Mouse (Mus musculus) liver, embryonic 15.5 days (tissue): ENCODE measurements around the gene Kif26b. TPM values are rescaled to one million over a fixed set of nuclear protein-coding genes. Genes with fewer than 3 reads are reported as not detected.

Experiments
- ATAC-seq: fragments of 200-750 bp; cut with Nextera tagmentation; 2 replicates; pipeline ENCODE4 v1.8.0; 2017; ENCODE audit warnings: moderate number of reproducible peaks, mild to moderate bottlenecking, moderate library complexity; ENCODE audit not compliant: insufficient read depth
- H3K27ac ChIP-seq: fragments of 300-500 bp; sonication (generic); replicated peaks from 2 replicates; pipeline ENCODE4 v1.5.1; 2015; ENCODE audit warnings: mild to moderate bottlenecking, inconsistent platforms
- H3K27me3 ChIP-seq: fragments of 300-500 bp; sonication (generic); 2 replicates; pipeline ENCODE4 v1.6.1; 2015; ENCODE audit warnings: mild to moderate bottlenecking, inconsistent platforms
- H3K36me3 ChIP-seq: fragments of 300-500 bp; sonication (generic); replicated peaks from 2 replicates; pipeline ENCODE4 v1.6.1; 2015; ENCODE audit warnings: moderate library complexity, mild to moderate bottlenecking, inconsistent platforms
- H3K4me1 ChIP-seq: fragments of 300-500 bp; sonication (generic); replicated peaks from 2 replicates; pipeline ENCODE4 v1.6.1; 2015; ENCODE audit warnings: inconsistent platforms
- H3K4me2 ChIP-seq: fragments of 300-500 bp; sonication (generic); 2 replicates; pipeline ENCODE4 v1.6.1; 2015; ENCODE audit warnings: moderate library complexity, mild to moderate bottlenecking, inconsistent platforms
- H3K4me3 ChIP-seq: fragments of 300-500 bp; sonication (generic); replicated peaks from 2 replicates; pipeline ENCODE4 v1.5.1; 2015; ENCODE audit warnings: mild to moderate bottlenecking, inconsistent platforms
- H3K9ac ChIP-seq: fragments of 300-500 bp; sonication (generic); 2 replicates; pipeline ENCODE4 v1.6.1; 2015; ENCODE audit warnings: moderate library complexity, mild to moderate bottlenecking, inconsistent platforms
- H3K9me3 ChIP-seq: fragments of 300-500 bp; sonication (generic); replicated peaks from 2 replicates; pipeline ENCODE4 v1.6.1; 2016; ENCODE audit warnings: inconsistent platforms
- WGBS: fragments of 180-500 bp; shearing (Covaris S2); methylation state at CpG from one replicate; pipeline ENCODE4 v1.1.7; 2015; ENCODE audit warnings: mixed read lengths; ENCODE audit not compliant: insufficient replicate concordance; 5-methylcytosine and 5-hydroxymethylcytosine counted together
- polyA plus RNA-seq: library from polyadenylated mRNA; unstranded; fragments of >200 nt; fragmentation: Nextera tagmentation; extraction: Ambion mirVana; gene quantifications from 2 replicates; pipeline ENCODE4 v1.2.1, GENCODE M21; 2015

The Kif26b gene
- polyA plus RNA-seq, 1 experiment from 2014 or later: 0.06 TPM

- H3K4me1 ChIP-seq: no peaks in the 10 kb centered on the region
- H3K9me3 ChIP-seq: no peaks in the 10 kb centered on the region
- H3K4me3 ChIP-seq: no peak overlapping the region
- no peak overlapping the region for H3K27ac ChIP-seq
- no peak overlapping the region for H3K9ac ChIP-seq
- no peak overlapping the region for H3K4me2 ChIP-seq
- H3K36me3 ChIP-seq: no peaks in the 10 kb centered on the region
- no peak for ATAC-seq
- H3K27me3 ChIP-seq: no peaks in the 10 kb centered on the region
- WGBS: 74% methylated on average over 5 of the region's 5 CpGs
Observed at GRCm38 (mm10) chr1:178824871-178825270, 295.9 kb downstream of the Kif26b start.

GRCm38 (mm10) chr1:178827223-178827622 is 298.3 kb downstream of the Kif26b start:
- no peak overlapping the region for H3K4me3 ChIP-seq
- no peak for ATAC-seq
- H3K36me3 ChIP-seq: no peaks in the 10 kb centered on the region
- H3K27ac ChIP-seq: no peak overlapping the region
- 77% methylated on average over 3 of the region's 3 CpGs for WGBS
- H3K9ac ChIP-seq: no peak overlapping the region
- H3K9me3 ChIP-seq: no peaks in the 10 kb centered on the region
- H3K4me2 ChIP-seq: no peak overlapping the region
- H3K4me1 ChIP-seq: no peaks in the 10 kb centered on the region
- H3K27me3 ChIP-seq: no peaks in the 10 kb centered on the region

DNA sequence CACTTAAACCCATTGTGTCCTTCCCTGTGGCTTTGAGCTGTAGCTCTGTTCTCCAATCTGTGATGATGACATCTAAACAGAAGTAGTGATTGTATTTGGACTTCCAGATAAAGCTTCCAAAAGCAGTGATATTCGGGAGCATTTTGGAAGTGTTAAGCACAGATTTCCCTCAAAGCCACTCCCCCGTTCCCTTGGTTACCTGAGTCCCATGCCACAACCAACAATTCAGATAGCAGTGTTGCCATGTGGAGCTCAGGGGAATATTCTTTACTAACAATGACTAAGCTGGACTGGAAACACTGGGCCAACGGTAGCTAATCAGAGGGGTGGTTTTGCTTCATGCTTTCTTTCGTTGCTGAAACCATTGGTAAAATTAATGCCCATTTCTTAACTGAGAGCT is 300.5 kb downstream of the Kif26b start:
- Histone ChIP-seq H3K4me2 (no peak overlapping the region), H3K4me3 (no peak overlapping the region), H3K27ac (no peak overlapping the region), H3K9me3 (no peaks in the 10 kb centered on the region), H3K27me3 (no peaks in the 10 kb centered on the region), H3K9ac (no peak overlapping the region), H3K36me3 (no peaks in the 10 kb centered on the region), H3K4me1 (no peaks in the 10 kb centered on the region)
- ATAC-seq: no peak
- WGBS: 67% methylated on average over 4 of the region's 4 CpGs

- Histone ChIP-seq H3K9ac (no peak overlapping the region), H3K4me2 (no peak overlapping the region), H3K4me1 (no peaks in the 10 kb centered on the region), H3K4me3 (no peak overlapping the region), H3K36me3 (no peaks in the 10 kb centered on the region), H3K27ac (no peak overlapping the region), H3K27me3 (no peaks in the 10 kb centered on the region), H3K9me3 (no peaks in the 10 kb centered on the region)
- ATAC-seq: no peak
- 55% methylated on average over 6 of the region's 6 CpGs for WGBS
Observed at GRCm38 (mm10) chr1:178832571-178832970, 303.6 kb downstream of the Kif26b start.

DNA sequence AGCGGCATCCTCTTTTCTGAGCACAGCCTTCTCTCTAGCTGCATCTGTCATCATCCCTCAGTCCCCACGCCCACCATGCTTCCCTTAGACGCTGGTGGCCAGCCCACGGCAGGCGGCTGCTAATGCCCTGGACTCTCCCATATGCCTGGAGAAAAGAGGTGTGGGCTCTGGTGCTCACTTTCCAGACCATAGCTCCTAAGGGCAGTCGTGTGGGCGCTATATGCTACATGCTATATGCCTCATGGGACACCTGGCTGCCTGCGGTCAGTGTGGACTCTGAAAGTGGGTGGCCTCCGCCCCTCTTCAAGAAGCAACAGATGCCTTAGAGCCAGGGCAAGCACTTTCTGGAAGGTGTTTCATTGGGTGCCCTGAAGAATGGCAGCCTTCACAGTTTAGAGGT is 306.9 kb downstream of the Kif26b start:
- Histone ChIP-seq H3K4me1 (no peaks in the 10 kb centered on the region), H3K9me3 (no peaks in the 10 kb centered on the region), H3K27me3 (no peaks in the 10 kb centered on the region), H3K4me2 (no peak overlapping the region), H3K9ac (no peak overlapping the region), H3K36me3 (no peaks in the 10 kb centered on the region), H3K27ac (no peak overlapping the region), H3K4me3 (no peak overlapping the region)
- ATAC-seq: no peak
- WGBS: 78% methylated on average over 9 of the region's 9 CpGs

- Histone ChIP-seq H3K9ac (no peak overlapping the region), H3K9me3 (no peaks in the 10 kb centered on the region), H3K36me3 (no peaks in the 10 kb centered on the region), H3K4me1 (no peaks in the 10 kb centered on the region), H3K4me3 (no peak overlapping the region), H3K27ac (no peak overlapping the region), H3K4me2 (no peak overlapping the region), H3K27me3 (no peaks in the 10 kb centered on the region)
- ATAC-seq: no peak
- 70% methylated on average over 1 of the region's 1 CpGs for WGBS
Observed at GRCm38 (mm10) chr1:178836998-178837397, 308.1 kb downstream of the Kif26b start.

- H3K4me1 ChIP-seq: no peaks in the 10 kb centered on the region
- no peak overlapping the region for H3K9ac ChIP-seq
- no peak overlapping the region for H3K4me3 ChIP-seq
- no peaks in the 10 kb centered on the region for H3K36me3 ChIP-seq
- no peak overlapping the region for H3K4me2 ChIP-seq
- H3K9me3 ChIP-seq: no peaks in the 10 kb centered on the region
- no peaks in the 10 kb centered on the region; the same call in 1 of the 2 replicates for H3K27me3 ChIP-seq
- ATAC-seq: no peak
- H3K27ac ChIP-seq: no peak overlapping the region
- 66% methylated on average over 10 of the region's 10 CpGs for WGBS
Observed at GRCm38 (mm10) chr1:178838696-178839320, 309.9 kb downstream of the Kif26b start.

DNA sequence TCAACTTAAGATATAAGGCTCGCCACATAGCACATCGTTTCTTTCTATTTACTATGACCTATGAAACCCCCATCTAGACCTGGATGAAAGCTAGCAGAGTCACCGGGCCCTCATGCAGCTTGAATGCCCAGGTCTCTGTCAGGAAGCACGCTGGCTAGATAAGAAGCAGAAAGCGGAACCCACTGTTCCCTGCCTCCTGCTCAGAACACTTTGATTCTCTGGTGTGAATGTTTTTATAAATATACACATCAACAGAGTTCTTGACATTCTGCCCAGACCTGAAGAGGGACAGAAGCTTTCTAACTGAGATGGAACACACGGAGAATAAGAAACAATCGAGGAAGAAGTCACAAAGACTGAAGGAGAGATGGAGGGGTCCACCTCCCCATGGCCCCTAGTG is 311.4 kb downstream of the Kif26b start:
- H3K4me2 ChIP-seq: no peak overlapping the region
- no peak overlapping the region for H3K9ac ChIP-seq
- no peak for ATAC-seq
- no peaks in the 10 kb centered on the region for H3K36me3 ChIP-seq
- no peaks in the 10 kb centered on the region for H3K4me1 ChIP-seq
- H3K27ac ChIP-seq: no peak overlapping the region
- no peak overlapping the region for H3K4me3 ChIP-seq
- WGBS: 28% methylated on average over 7 of the region's 7 CpGs
- H3K27me3 ChIP-seq: no peaks in the 10 kb centered on the region; the same call in 1 of the 2 replicates
- H3K9me3 ChIP-seq: no peaks in the 10 kb centered on the region

GRCm38 (mm10) chr1:178844839-178845238 is 315.9 kb downstream of the Kif26b start:
- H3K4me2 ChIP-seq: no peak overlapping the region
- no peak overlapping the region for H3K9ac ChIP-seq
- H3K27me3 ChIP-seq: no peaks in the 10 kb centered on the region; the same call in 1 of the 2 replicates
- no peak overlapping the region for H3K27ac ChIP-seq
- no peaks in the 10 kb centered on the region for H3K36me3 ChIP-seq
- no peaks in the 10 kb centered on the region for H3K4me1 ChIP-seq
- H3K9me3 ChIP-seq: no peaks in the 10 kb centered on the region
- WGBS: 28% methylated on average over 6 of the region's 6 CpGs
- no peak overlapping the region for H3K4me3 ChIP-seq
- ATAC-seq: no peak

GRCm38 (mm10) chr1:178847569-178847968 is 318.6 kb downstream of the Kif26b start:
- Histone ChIP-seq H3K9me3 (no peaks in the 10 kb centered on the region), H3K27ac (no peak overlapping the region), H3K4me1 (no peaks in the 10 kb centered on the region), H3K27me3 (no peaks in the 10 kb centered on the region; the same call in 1 of the 2 replicates), H3K36me3 (no peaks in the 10 kb centered on the region), H3K4me3 (no peak overlapping the region), H3K4me2 (no peak overlapping the region), H3K9ac (no peak overlapping the region)
- ATAC-seq: no peak
- WGBS: 65% methylated on average over 5 of the region's 5 CpGs

DNA sequence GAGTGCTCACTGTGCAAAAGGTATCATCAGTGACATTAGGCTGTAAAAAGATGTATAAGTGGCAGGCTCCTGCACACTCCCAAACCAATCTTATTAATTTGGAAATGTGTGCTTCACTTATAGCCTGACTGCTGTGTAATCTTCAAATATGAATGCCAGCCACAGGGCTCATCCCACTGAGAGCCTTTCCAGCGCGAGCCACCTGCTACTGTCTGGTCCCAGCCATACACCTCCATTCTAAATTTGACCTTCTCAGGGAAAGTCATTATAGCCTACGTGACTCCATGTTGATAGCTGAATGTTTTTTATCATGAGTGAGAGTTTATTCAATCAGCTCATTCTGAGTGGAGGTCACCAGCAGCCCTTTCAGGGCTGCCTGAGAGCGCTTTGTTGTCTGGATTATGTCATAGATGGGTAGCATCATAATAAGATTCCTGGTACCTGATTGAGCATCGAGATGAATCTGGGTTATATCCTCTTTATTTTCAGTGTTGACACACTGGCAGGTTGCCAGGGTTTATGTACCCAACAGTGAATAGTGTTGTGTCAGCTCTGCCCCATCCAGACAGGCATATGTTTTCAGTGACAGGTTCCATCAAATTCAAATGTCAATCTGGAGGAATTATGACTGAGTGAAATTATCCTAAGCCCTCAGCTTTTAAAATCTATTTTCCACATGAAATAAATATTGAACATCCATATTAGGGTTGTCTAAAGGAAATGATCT is 319.6 kb downstream of the Kif26b start:
- Histone ChIP-seq H3K27ac (no peak overlapping the region), H3K27me3 (no peaks in the 10 kb centered on the region), H3K4me3 (no peak overlapping the region), H3K4me1 (no peaks in the 10 kb centered on the region), H3K9ac (no peak overlapping the region), H3K36me3 (no peaks in the 10 kb centered on the region), H3K4me2 (no peak overlapping the region), H3K9me3 (no peaks in the 10 kb centered on the region)
- ATAC-seq: no peak
- WGBS: 71% methylated on average over 5 of the region's 5 CpGs
